Mouse (Mus musculus): ENCODE data around the gene Mvb12b.

The Mvb12b gene

DNA sequence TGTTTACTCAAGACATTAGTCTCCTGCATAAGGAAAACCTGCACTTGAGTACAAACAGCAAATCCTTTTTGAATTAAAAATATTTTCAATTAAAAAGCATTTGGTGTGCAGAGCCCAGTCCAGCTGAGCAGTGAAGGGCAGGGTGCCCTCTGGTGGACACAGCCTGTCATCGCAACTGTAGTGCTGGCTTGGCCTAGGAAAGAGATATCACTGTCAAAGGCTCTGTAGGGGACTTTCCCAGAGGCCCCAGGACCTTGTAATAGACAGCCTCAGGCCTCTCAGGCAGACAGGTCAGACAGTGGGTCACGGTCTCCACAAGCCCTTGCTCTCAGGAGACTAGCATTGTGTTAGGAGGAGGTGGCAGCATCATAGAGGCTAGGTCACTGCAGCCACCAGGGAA, 151.0 kb downstream of the Mvb12b start:
- DNase-seq (ENCODE audit: extremely low spot score, low spot score), result peak; percentile 71

DNA sequence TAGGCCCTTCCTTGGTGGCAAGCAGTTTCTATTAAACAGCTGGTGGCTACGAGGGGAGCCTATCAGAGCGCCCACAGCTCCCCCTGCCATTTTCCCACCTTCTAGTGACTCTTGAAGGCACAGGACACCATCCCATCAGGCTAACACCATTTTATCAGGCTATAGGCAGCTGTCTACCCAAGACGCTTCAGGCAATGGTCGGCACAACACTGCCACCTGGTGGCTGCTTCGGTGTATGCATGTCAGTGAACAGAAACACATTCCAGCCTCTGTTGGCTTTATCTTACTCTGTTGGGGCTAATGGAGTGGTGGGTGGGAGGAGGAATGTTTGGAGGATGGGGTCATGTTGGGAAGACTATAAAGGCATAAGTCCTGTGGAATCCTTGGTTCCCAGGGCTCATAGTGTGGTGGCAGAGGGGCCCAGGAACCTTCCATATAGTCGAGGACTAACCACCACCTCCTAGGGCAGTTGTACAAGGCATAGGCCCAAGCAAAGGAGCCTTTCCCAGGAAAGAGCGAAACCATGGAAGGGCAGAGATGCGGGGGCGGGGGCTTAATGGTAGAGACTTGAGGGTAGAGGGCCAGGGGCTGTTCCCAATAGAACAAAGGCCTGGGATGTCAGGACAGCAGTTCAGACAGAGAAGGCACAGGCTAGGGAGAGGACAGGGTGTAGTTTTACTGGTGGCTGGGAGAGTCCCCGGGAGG, 152.8 kb downstream of the Mvb12b start:
- peak; percentile 91 for DNase-seq (ENCODE audit: extremely low spot score, low spot score)

DNA sequence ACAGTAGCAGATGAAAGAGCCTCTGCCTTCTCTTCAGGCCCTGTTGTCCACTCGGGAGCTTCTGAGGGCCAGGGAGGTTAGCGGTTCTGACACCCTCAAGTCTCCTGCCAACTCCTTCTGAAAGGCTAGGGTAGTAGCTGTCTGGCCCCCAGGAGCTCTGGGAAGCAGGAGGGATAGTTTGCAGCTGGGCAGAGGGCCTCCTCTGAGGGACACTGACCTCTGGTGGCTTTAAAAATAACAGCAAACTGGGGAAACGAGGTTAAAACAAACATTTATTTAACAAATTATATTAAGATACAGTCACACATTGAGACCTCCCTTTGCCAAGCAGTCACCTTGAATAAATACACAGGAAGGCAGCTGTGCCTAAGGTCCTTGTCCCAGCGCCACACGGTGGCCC, 158.0 kb downstream of the Mvb12b start:
- DNase-seq (ENCODE audit: extremely low spot score, low spot score), result no peak

DNA sequence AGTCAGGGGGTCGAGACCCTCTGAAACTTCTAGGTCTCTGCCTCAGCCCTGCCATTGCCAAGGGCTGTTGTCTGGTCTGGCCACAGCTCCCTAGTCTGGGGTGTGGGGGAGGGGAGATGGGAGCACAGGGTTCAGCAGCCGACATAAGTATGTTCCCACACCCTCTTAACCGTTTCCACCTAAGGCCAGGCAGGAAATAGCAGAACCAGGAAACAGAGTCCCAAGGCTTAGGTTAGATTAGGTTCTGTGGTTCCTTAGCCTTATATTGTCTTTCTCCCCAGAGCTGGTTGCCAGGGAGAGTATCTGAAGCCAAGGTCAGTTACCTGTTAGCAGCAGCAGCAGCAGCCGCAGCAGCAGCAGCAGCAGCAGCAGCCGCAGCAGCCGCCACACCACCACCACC, 160.5 kb downstream of the Mvb12b start:
- DNase-seq (ENCODE audit: extremely low spot score, low spot score), result no peak

DNA sequence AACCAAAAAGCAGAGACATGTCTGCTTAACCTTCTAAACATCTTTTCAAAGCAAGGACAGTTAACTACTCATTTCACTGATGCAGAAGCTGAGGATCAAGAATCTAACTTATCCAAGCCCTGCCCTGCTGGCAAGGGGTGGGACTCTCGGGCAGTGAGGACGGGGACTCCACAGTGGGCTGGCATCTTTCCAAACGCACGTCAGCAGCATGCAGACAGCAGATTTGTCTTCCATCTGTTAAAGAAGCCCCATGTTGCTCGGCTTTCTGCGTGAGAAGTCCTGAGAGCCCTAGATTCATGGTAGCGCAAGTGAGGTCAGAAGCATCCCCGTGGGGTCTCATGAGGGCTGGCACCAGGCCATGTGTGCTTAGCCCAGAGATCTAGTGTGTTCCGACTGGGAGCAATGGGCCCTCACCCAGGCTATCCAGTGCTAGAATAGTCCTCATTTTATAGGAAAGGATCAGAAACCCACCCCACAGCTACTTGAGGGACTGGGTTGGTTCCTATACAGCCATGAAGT, 167.3 kb downstream of the Mvb12b start:
- DNase-seq (ENCODE audit: extremely low spot score, low spot score), result no peak

DNA sequence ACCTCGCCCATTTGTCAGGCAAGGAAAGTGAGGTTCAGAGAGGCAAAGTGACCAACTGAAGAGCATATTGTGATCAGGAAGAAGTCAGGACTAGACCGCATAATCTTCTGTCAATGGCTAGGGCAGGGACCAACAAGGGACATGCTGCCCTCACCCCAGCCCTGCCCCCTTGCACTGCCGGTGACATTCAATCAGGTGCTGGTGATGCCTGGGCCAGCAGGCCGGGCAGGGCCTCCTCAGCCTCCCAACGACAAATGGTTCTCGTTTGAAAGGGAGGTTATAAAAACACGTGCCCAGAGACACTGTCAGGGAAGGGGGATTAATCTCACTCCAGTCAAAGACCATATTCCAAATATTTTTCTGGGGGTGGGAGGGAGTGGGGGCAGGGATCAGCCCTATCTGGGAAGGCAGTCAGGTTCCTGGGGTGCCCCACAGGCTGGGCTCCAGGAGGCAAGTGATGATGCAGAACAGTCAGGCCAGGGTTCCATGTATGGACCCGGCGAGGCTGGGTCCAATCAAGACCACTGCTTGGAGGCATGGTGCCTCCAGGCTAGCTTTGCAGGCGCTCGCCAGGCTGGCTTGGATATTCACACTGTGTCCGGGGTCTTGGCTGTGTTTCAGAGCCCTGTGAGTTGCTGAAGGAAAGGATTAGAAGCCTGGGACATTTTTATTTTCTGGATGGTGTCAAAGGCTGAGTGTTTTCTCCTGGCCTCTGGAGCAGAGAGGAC, 168.2 kb downstream of the Mvb12b start:
- DNase-seq (ENCODE audit: extremely low spot score, low spot score), result no peak

DNA sequence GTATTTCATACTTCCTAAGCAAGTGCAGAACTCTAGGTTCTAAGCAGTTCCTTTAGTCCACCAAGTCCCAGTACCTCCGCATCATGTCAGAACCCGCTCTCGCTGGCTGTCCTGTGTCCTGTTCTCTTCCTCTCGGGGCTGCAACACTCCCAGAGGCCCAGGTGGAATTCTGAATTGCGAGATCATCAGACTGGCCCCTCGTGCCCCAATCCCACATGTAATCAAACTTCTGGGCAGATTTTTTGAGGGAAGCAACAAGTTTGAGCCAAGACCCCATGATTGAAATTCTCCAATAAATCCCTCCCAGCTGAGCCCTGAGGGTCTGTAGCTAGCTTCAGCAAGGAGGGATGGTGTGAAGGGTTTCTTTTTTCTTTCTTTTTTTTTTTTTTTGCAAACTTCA, 169.2 kb downstream of the Mvb12b start:
- no peak for DNase-seq (ENCODE audit: extremely low spot score, low spot score)

DNA sequence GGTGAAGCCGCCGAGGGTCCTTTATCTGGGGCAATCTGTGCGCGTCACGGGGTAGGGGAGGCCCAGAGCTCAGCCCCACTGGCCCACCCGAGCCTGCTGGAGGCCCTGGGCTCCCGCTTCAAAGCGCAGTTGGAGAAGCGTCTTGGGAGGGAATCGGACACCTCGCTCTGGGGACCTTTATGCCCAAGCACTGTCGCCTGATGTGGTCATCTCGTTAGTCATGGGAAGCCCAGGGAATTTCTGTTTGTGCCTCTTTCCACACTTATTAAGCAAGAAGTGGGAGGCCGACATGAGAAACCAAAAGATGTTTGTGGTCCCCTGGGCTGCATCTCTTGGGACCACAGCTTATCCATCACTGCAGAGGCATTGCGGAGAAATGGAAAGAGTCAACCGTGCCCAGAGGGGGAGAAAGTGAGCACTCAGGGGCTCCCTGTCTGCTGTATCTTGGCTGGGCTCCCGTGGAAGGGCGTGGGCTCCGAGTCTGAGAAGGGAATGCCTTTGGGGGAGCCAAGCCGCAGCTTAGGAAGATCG, 169.9 kb downstream of the Mvb12b start:
- no peak for DNase-seq (ENCODE audit: extremely low spot score, low spot score)

DNA sequence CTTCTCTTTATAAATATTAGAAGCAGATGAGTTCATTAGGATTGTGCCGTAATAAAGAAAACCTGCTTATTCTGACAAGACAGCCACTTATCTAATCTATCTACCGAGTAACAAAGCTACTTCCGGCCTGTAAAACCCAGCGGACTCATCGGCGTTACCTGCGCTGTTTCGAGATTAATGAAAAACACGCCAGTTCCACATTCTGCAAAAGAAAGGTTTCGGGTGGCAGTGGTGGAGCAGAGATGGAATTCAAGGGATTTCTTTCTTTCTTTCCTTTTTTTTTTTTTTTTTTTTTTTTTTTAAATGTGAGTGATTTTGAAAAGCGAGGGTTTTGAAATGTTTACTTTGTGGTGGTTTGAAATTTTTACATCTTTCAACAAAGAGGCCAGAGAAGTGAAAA, 170.4 kb downstream of the Mvb12b start:
- no peak for DNase-seq (ENCODE audit: extremely low spot score, low spot score)

DNA sequence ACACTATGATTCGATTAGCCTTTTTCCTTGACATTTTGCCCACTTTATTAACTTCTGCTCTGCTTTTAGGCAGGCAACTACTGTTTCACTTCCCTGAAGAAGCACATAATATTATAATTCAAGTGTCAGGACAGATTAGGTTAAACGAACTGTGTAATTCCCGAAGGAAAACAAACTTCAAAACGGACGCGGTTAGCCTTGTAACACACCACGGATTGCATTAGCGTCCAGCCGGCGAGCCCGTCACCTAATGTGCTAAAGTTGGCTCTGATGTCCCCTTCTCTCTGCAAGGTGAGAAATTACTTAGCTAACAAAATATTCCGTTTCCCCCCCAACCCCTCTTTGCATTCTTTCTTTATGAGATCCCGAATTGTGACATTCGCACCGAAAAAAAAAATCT, 170.9 kb downstream of the Mvb12b start:
- no peak for DNase-seq (ENCODE audit: extremely low spot score, low spot score)

DNA sequence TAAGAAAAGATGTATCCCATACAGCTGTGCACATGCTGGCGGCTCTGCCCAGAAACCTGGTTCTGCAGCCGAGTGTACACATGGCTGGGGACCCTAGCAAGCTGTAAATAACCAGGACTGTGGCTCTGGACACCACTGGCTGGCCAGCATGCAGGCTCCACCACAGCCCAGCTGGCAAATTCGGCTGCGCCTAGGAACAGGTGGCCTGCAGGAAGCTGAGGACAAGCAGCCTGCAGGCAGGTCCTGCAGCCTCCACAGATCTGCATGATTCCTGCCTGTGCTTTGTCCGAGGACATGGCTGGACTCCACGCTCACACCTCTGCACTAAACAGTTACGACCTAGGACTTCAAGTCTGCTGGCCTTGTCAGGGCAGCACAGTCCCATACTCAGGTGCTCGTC, 172.8 kb downstream of the Mvb12b start:
- DNase-seq (ENCODE audit: extremely low spot score, low spot score), result peak; percentile 34

DNA sequence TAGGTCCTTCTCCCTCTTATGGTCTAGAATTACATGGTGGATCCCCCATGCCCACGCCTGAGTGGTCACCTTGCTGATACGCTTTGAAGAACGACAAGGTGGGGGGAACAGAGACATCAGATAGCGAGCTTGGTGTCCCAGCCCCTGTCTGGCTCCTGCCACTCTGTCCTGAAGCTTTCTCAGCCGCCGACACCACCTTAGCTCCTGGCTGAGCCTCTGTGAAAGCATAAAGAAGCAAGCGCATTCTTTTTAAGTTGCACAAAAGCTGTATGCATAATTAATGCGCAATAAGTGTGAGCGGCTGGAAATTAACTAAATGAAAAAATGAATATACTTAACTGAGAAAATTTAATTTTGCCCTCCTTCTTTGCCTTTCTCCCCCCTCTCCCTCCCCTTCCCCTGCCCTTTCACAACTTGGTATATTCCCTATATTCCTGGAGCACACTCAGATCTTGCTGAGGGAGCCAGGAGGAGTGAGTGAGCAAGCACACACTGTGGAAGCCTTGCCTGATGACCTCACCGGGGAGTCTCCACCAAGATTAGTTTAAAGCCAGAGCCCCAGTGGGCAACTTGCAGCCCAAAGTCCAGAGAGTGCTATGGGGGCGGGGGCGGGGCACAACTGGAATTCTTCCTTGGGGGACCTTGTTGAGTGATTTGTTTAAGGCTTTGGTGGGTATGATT, 174.0 kb downstream of the Mvb12b start:
- peak; percentile 18 for DNase-seq (ENCODE audit: extremely low spot score, low spot score)

DNA sequence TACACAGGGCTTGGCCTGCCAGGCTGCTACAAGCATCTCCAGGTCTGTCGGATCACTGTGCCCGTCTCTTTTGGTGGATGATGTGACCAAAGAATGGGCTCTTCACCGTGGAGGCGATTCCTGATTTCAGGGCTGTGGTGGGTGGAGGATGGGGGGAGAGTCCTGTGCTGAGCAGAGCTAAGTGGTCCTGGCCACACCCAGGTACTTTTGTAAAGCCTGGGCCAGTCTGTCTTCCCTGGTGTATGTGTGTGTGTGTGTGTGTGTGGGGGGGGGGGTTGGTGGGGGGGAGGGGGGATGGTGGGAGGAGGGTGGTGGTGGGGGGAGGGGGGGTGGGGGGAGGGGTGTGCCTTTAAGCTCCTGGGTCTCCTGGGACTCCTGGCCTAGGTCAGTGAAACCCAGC, 174.9 kb downstream of the Mvb12b start:
- no peak for DNase-seq (ENCODE audit: extremely low spot score, low spot score)

DNA sequence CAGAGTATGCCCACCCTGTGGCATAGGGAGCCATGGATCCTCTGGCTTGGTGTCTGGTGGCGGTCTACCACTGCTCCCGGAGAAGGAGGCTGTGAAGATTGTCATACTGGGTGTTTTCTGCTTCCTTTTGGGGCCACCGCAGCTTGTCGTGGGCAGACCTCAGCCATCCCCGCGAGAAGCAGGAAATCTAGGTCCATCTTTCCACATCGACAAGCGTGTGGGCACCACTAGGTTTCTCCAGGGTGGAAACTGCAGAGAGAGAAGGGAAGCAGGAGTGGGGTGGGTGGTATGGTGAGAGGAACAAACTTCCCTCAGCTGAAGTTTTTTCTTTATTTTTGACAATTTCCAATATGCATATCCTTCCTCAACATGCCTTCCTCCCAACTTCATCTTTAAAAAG, 178.9 kb downstream of the Mvb12b start:
- DNase-seq (ENCODE audit: extremely low spot score, low spot score), result no peak

DNA sequence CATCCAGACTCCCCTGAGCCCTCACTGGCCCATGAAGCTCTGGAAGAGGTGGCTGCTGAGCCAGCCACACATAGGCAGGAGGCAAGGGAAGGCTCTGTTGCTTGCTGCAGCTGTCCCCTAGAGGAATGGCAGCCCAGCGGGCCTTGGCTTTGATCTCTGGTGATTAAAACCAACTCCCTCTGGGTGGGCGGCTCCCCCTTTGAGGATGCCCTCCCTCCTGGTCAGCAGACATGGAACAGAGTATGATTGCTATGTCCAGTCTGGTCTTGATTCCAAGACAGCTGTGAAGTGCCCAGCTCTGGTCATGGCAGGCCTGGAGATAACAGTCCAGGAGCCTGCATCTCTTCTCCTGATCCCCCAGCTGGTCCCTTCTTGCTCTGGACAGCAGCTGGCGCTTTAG, 179.7 kb downstream of the Mvb12b start:
- DNase-seq (ENCODE audit: extremely low spot score, low spot score), result peak; percentile 19

DNA sequence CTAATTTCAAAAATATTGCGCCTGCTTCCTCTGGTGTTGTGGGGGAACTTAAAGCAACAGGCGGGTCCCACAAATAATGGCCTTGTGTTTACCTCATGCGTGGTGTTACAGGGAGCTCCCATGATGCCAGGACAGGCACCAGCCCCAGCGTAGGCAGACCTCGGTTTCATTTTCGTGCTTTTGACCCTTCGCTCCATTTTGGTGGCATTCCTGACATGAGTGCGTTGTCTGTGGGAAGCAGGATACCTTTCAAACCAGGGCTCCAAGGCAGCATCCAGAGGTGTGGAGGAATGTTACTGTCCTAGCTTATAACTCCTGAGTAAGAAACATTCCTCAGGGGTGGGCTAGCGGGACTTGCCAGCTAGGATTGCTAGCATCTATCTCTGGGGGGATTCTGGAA, 181.3 kb downstream of the Mvb12b start:
- DNase-seq (ENCODE audit: extremely low spot score, low spot score), result no peak

DNA sequence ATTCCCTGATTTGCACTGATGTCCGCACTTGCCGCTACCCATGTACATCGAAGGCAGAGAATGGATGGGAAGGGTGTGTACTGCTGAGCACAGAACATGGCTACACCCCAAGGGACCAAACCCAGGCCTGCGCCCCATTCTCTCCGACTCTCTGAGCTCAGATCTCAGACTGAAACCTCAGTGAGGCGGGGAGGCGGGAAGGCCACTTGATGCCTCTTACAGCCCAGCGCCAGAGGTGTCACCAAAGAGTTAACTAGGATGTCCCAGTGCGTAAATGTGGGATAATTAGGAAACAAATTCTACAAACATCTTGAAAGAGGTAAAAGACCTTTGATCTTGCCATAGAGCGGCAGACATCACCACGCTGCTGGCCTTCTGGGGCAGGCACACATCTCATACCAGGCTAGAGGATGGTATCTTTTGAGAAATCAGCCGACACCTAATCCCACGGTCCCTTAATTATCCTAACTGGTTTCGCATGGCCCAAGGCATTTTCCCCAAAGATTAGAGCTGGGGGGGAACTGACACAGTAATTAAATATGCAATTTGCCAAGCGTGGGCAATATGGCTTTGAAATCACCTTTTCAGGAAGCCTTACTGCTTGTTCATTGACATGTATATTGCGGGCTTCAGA, 181.9 kb downstream of the Mvb12b start:
- DNase-seq (ENCODE audit: extremely low spot score, low spot score), result no peak

DNA sequence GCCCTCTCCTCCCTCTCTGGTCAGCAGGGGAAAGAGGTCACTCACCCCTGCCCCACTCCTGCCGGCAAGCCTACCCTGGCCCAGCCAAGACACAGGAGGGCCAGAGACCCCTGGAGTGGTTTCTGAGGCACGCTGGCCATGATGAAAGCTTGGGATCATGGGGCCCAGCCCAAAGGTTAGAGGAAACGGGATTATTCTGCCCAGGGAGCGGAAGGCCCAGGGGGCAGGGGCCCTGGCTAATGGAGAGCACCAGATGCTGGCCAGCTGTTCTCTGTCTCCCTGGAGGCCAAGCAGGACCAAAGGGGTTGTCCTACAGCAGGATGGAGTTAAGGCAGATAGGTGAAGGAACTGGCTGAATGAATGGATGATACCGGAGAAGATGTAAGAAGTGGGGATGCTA, 184.5 kb downstream of the Mvb12b start:
- no peak for DNase-seq (ENCODE audit: extremely low spot score, low spot score)

DNA sequence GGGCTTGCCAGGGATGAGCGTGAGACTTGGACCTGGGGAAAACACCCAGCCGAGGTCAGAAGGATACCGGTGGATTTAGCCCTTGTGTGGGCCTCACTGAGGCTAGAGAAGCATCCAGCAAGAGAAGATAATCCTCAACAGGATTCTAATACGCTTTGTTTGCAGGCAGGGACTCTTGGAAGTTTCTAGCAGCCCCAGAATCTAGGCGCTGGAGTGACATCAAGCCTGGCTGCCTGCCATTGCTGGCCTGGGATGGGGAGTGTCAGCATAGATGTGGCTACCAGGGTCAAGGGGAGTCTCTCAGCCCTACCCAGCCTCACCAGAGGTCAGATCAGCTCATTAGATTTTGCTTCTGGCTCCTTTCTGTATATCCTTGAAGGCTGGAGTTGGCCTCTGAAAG, 185.0 kb downstream of the Mvb12b start:
- DNase-seq (ENCODE audit: extremely low spot score, low spot score), result no peak

DNA sequence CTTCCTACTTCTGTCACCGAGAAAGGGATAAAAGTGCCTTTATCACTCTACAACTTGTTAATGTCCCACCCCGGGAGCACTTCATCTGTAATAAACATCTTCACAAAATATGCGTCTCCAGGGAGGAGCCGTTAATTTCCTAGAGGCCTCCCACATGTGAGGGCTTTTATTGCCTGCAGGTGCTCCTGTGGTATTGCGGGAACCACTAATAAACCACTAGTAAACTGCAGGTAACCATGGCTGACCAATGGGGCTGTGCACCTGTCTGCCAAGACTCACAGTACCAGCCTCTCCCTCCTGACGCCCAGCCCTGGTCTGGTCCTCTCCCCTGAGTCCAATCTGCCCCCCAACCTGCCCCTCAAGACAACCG, 186.3 kb downstream of the Mvb12b start:
- DNase-seq (ENCODE audit: extremely low spot score, low spot score), result no peak

DNA sequence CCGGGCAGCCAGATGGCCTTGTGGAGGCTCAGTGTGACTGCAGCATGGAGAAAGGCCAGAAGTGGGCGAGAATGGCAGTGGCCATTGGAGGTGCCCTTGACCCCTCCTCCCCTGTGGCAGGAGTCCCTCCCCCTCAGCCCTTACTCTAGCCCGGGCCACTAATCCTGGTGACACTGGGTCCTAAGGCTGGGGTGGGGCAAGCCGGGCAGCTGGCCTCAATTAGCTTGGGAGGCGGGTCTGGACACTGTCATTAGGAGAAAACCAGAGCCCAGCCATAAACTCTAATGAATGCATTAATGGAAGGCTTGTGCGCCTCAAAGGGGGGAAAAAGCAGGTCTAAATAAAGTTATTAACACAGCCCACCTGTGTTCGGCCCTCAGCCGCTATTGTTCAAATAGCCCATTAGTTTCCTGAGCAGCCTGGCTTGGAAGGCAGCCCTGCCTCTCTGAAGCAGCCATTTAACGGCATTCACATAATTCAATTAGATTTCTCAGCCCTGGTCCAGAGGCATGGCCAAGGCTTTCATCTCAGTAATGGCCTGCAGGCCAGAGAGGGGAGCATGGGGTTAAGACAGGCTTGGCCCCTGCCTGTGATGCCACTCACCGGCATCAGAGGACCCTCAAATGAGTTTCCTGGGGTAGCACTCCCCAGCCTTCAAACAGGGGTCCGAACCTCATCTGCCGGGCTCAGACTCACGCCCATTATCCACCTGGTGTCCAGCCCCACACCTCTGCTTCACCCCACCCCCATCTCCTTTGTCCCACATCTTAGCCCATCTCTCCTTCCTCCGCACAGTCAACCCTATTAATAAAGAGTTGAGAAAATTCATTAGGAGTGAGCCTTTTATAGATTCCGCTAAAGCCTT, 186.9 kb downstream of the Mvb12b start:
- DNase-seq (ENCODE audit: extremely low spot score, low spot score), result peak; percentile 37
